Mouse (Mus musculus): ENCODE data around the gene Spdye4b. TPM values are rescaled to one million over a fixed set of nuclear protein-coding genes. Genes with fewer than 3 reads are reported as not detected.

The Spdye4b gene
- total RNA-seq, 2 experiments from 2014 or later: not detected

- intact Hi-C loops (cut with DNase I): no loop called here
- DNase-seq: peak in 1 of 2 experiments; percentile 6
These were observed 24.2 kb downstream of the Spdye4b start for GRCm38 (mm10) chr5:143205015-143205414.

- intact Hi-C loops (cut with DNase I): no loop called here
- no peak for DNase-seq
These were observed 33.0 kb downstream of the Spdye4b start for GRCm38 (mm10) chr5:143213832-143214231.

- intact Hi-C loops (cut with DNase I): no loop called here
- DNase-seq: no peak
These were observed 40.2 kb downstream of the Spdye4b start for GRCm38 (mm10) chr5:143220996-143221395.

- no peak for DNase-seq
- intact Hi-C loops (cut with DNase I): no loop called here
These were observed 41.5 kb downstream of the Spdye4b start for GRCm38 (mm10) chr5:143222287-143222686.

GRCm38 (mm10) chr5:143226790-143227189 is 46.0 kb downstream of the Spdye4b start, which contains the start of gene Spdye4a:
Gene Spdye4a, minus strand, starts transcription at chr5:143226890.
- DNase-seq: no peak
- intact Hi-C loops (cut with DNase I): no loop called here

GRCm38 (mm10) chr5:143235028-143235693 is 54.3 kb downstream of the Spdye4b start, which contains the start of gene Zfp12:
Gene Zfp12, plus strand, starts transcription at chr5:143235163.
- intact Hi-C loops (cut with DNase I): loop anchor here (1.0 to 5.0 kb wide), 3 partner anchors 36 to 67 kb away; partner anchors contain the start of genes Rbak and Zfp316
- peak; percentile 91 to 93 for DNase-seq

GRCm38 (mm10) chr5:143236036-143236435 is 55.2 kb downstream of the Spdye4b start:
- intact Hi-C loops (cut with DNase I): loop anchor here (5.0 kb wide), 1 partner anchor 66 kb away; no protein-coding TSS in a partner anchor
- DNase-seq: no peak

DNA sequence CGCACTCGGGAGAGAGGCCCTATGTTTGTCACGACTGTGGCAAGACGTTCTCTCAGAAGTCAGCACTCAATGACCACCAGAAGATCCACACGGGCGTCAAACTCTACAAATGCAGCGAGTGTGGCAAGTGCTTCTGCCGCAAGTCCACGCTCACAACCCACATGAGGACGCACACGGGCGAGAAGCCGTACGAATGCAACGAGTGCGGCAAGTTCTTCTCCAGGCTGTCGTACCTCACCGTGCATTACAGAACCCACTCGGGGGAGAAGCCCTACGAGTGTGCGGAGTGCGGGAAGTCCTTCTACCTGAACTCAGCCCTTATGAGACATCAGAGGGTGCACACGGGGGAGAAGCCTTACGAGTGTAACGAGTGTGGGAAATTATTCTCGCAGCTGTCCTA is 64.1 kb downstream of the Spdye4b start:
- intact Hi-C loops (cut with DNase I): no loop called here

GRCm38 (mm10) chr5:143252039-143252438 is 71.2 kb downstream of the Spdye4b start:
- no peak for DNase-seq
- intact Hi-C loops (cut with DNase I): no loop called here

More for the DNA sequence above, 64.1 kb downstream of the Spdye4b start:
- no peak for DNase-seq

DNA sequence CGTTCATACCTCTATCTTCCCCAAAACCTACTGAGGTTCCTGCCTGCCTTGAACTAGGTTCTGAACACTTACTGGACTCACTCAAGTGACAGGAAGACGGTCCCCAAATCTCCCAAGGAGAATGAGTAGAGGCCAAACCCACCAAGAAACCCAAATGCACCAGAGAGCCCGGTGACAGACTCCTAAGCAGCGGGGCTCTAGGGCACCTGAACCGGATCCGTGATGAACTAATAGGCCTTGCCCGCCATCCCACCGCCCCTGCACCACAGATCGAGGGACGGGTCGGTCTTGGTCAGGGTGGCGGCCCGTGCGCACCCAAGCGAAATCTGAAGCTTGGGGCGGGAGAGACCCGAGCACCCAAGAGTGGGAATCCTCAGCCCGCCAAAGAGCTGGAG is 72.0 kb downstream of the Spdye4b start:
- no peak for DNase-seq
- intact Hi-C loops (cut with DNase I): no loop called here

- no peak for DNase-seq
- intact Hi-C loops (cut with DNase I): no loop called here
These were observed 72.5 kb downstream of the Spdye4b start for GRCm38 (mm10) chr5:143253186-143253880.

- no peak for DNase-seq
- intact Hi-C loops (cut with DNase I): no loop called here
These were observed 73.2 kb downstream of the Spdye4b start for GRCm38 (mm10) chr5:143253881-143254486.

Small RNA genes lying within 50 kb of the gene (microRNA-seq; reads per million reads assigned to microRNA genes)
- gene Gm44405 (ENCODE audit: borderline number of aligned reads in 2 of 2): 0 reads per million in 2 experiments

Other genes with a start within 250 kb of the Spdye4b start
- gene Fscn1, start 220.7 kb upstream of the Spdye4b start, total RNA-seq (2021): 10 to 100 TPM; 26.5 to 37.6 TPM
- 10 to 100 TPM; 27.1 to 28.0 TPM for gene Rnf216, start 68.0 kb upstream of the Spdye4b start, total RNA-seq (2021)
- gene Olfr718-ps1, start 33.4 kb upstream of the Spdye4b start, total RNA-seq (2021): not detected
- 1 to 10 TPM; 4.4 to 5.3 TPM for gene Rbak, start 242 bp upstream of the Spdye4b start, total RNA-seq (2021)
- gene Spdye4a, start 45.9 kb downstream of the Spdye4b start, total RNA-seq (2021): not detected
- gene Zfp12, start 54.1 kb downstream of the Spdye4b start, total RNA-seq (2021): 1 to 10 TPM; 8.5 to 8.6 TPM
- gene Zfp316, start 89.0 kb downstream of the Spdye4b start, total RNA-seq (2021): 1 to 10 TPM; 5.1 to 6.0 TPM
- gene Zfp853, start 112.6 kb downstream of the Spdye4b start, total RNA-seq (2021): under 1 TPM; 0.08 to 0.19 TPM
- gene E130309D02Rik, start 134.3 kb downstream of the Spdye4b start, total RNA-seq (2021): 10 to 100 TPM; 15.4 to 15.8 TPM
- gene Zdhhc4, start 148.2 kb downstream of the Spdye4b start, total RNA-seq (2021): 10 to 100 TPM; 24.0 to 29.4 TPM
- not detected for gene Grid2ip, start 176.3 kb downstream of the Spdye4b start, total RNA-seq (2021)
- gene Kdelr2, start 222.8 kb downstream of the Spdye4b start, total RNA-seq (2021): 10 to 100 TPM; 50.0 to 53.8 TPM